Mouse (Mus musculus): ENCODE results near the gene Mrpl20. TPM values are rescaled to one million over a fixed set of nuclear protein-coding genes. Genes with fewer than 3 reads are reported as not detected.
A peak's percentile ranks its signal among the peaks of the same experiment; 100 is the strongest.

Gene Mrpl20
- polyA plus RNA-seq (2017; shearing (Covaris generic)), result 100 to 1,000 TPM; 160 to 164 TPM

GRCm38 (mm10) chr4:155802741-155803339, at the start of gene Mrpl20:
TSS of gene Mrpl20 (plus strand) at chr4:155802878.
- peak; percentile 59 for ATAC-seq

GRCm38 (mm10) chr4:155757011-155757410, 45.7 kb upstream of the Mrpl20 start:
- no peak for ATAC-seq

- ATAC-seq, result no peak
Observed at GRCm38 (mm10) chr4:155759862-155760612, 42.6 kb upstream of the Mrpl20 start.

GRCm38 (mm10) chr4:155760613-155761355, 41.9 kb upstream of the Mrpl20 start, which contains the start of gene Atad3a:
TSS of gene Atad3a (minus strand) at chr4:155761093.
- ATAC-seq, result peak; percentile 94

- ATAC-seq, result no peak
Observed at GRCm38 (mm10) chr4:155761356-155762099, 41.1 kb upstream of the Mrpl20 start.

- no peak for ATAC-seq
Observed at GRCm38 (mm10) chr4:155762357-155762756, 40.3 kb upstream of the Mrpl20 start.

GRCm38 (mm10) chr4:155769496-155769879, 33.2 kb upstream of the Mrpl20 start:
- no peak for ATAC-seq

GRCm38 (mm10) chr4:155769880-155770512, 32.7 kb upstream of the Mrpl20 start:
- peak; percentile 55 for ATAC-seq

GRCm38 (mm10) chr4:155770626-155771025, 32.1 kb upstream of the Mrpl20 start:
- no peak for ATAC-seq

GRCm38 (mm10) chr4:155771706-155772105, 31.0 kb upstream of the Mrpl20 start:
- ATAC-seq, result no peak

GRCm38 (mm10) chr4:155772786-155773185, 29.9 kb upstream of the Mrpl20 start:
- no peak for ATAC-seq

- no peak for ATAC-seq
Observed at GRCm38 (mm10) chr4:155773335-155774078, 29.2 kb upstream of the Mrpl20 start.

GRCm38 (mm10) chr4:155774280-155774754, 28.4 kb upstream of the Mrpl20 start, which contains the start of gene Vwa1:
TSS of gene Vwa1 (minus strand) at chr4:155774698.
- ATAC-seq, result peak; percentile 59

GRCm38 (mm10) chr4:155774971-155775740, 27.5 kb upstream of the Mrpl20 start:
- no peak for ATAC-seq

- ATAC-seq, result no peak
Observed at GRCm38 (mm10) chr4:155775855-155776254, 26.8 kb upstream of the Mrpl20 start.

- ATAC-seq, result no peak
Observed at GRCm38 (mm10) chr4:155776704-155777335, 25.9 kb upstream of the Mrpl20 start.

- ATAC-seq, result no peak
Observed at GRCm38 (mm10) chr4:155777816-155778215, 24.9 kb upstream of the Mrpl20 start.

GRCm38 (mm10) chr4:155779498-155779897, 23.2 kb upstream of the Mrpl20 start:
- ATAC-seq, result no peak

GRCm38 (mm10) chr4:155780895-155781294, 21.8 kb upstream of the Mrpl20 start:
- ATAC-seq, result no peak

Data from activated CD4-positive, CD25-positive, alpha-beta regulatory T cell, adult 4 months (primary cell).